Mouse (Mus musculus): ENCODE data around the gene Lnp1. TPM values are rescaled to one million over a fixed set of nuclear protein-coding genes. Genes with fewer than 3 reads are reported as not detected.

Gene Lnp1
- not detected for polyA plus RNA-seq (2014; fragmentation: Illumina TruSeq; extraction: RNeasy Lipid Tissue Mini Kit (QIAGEN cat#74804))

GRCm38 (mm10) chr16:56928023-56928422 is at the start of gene Lnp1:
Gene Lnp1 (minus strand): TSS chr16:56928061.

GRCm38 (mm10) chr16:56885824-56886615 is 41.8 kb downstream of the Lnp1 start, which contains the start of gene Tmem45a:
Gene Tmem45a (minus strand): TSS chr16:56886166.

Other genes starting within 250 kb of the Lnp1 start
- gene Tfg, start 210.6 kb downstream of the Lnp1 start, polyA plus RNA-seq (2014; fragmentation: Illumina TruSeq; extraction: RNeasy Lipid Tissue Mini Kit (QIAGEN cat#74804)), result 535 TPM
- gene Adgrg7, start 132.2 kb downstream of the Lnp1 start, polyA plus RNA-seq (2014; fragmentation: Illumina TruSeq; extraction: RNeasy Lipid Tissue Mini Kit (QIAGEN cat#74804)), result 47.8 TPM
- gene Tmem45a, start 41.9 kb downstream of the Lnp1 start, polyA plus RNA-seq (2014; fragmentation: Illumina TruSeq; extraction: RNeasy Lipid Tissue Mini Kit (QIAGEN cat#74804)), result 91.8 TPM
- not detected for gene Tmem45a2, start 143.3 kb upstream of the Lnp1 start, polyA plus RNA-seq (2014; fragmentation: Illumina TruSeq; extraction: RNeasy Lipid Tissue Mini Kit (QIAGEN cat#74804))
- gene Tomm70a, start 193.6 kb upstream of the Lnp1 start, polyA plus RNA-seq (2014; fragmentation: Illumina TruSeq; extraction: RNeasy Lipid Tissue Mini Kit (QIAGEN cat#74804)), result 162 TPM
- gene Nit2, start 239.3 kb upstream of the Lnp1 start, polyA plus RNA-seq (2014; fragmentation: Illumina TruSeq; extraction: RNeasy Lipid Tissue Mini Kit (QIAGEN cat#74804)), result 80.8 TPM